Mouse (Mus musculus) ES-Bruce4 (cell line): ENCODE measurements around the gene Ndufs2. TPM values are rescaled to one million over a fixed set of nuclear protein-coding genes. Genes with fewer than 3 reads are reported as not detected.

Source experiments
- H3K27ac ChIP-seq: 2 replicates; pipeline ENCODE4 v1.5.1; 2012; ENCODE audit warnings: low read length, inconsistent platforms; ENCODE audit not compliant: insufficient read depth
- H3K27me3 ChIP-seq: 2 replicates; pipeline ENCODE4 v1.6.1; 2012; ENCODE audit warnings: mild to moderate bottlenecking, low read length, inconsistent platforms; ENCODE audit not compliant: control insufficient read depth, poor library complexity, insufficient read depth, severe bottlenecking
- H3K36me3 ChIP-seq: 2 replicates; pipeline ENCODE4 v1.6.1; 2012; ENCODE audit warnings: inconsistent platforms, mild to moderate bottlenecking, low read length, moderate library complexity; ENCODE audit not compliant: control insufficient read depth, poor library complexity, insufficient read depth, severe bottlenecking
- H3K4me1 ChIP-seq: one replicate; pipeline ENCODE4 v1.8.1; 2011; ENCODE audit warnings: low read length; ENCODE audit not compliant: control insufficient read depth, insufficient read depth
- H3K4me3 ChIP-seq: 2 replicates; pipeline ENCODE4 v1.5.1; 2011; ENCODE audit warnings: low read depth, mild to moderate bottlenecking, low read length
- H3K9ac ChIP-seq: 2 replicates; pipeline ENCODE4 v1.6.1; 2012; ENCODE audit warnings: low read depth, mild to moderate bottlenecking, inconsistent platforms; ENCODE audit not compliant: poor library complexity, severe bottlenecking
- H3K9me3 ChIP-seq: replicated peaks from 2 replicates; pipeline ENCODE4 v1.6.1; 2012; ENCODE audit warnings: mild to moderate bottlenecking, low read length, inconsistent platforms; ENCODE audit not compliant: control insufficient read depth, poor library complexity, insufficient read depth, severe bottlenecking
- CTCF ChIP-seq: IDR thresholded peaks from one replicate; pipeline ENCODE4 v1.8.1; 2011; ENCODE audit warnings: low read depth, low read length
- EP300 ChIP-seq: IDR thresholded peaks from 2 replicates; pipeline ENCODE4 v1.6.1; 2011; ENCODE audit warnings: low read depth, low read length; ENCODE audit not compliant: insufficient read depth
- POLR2A ChIP-seq: IDR thresholded peaks from one replicate; pipeline ENCODE4 v1.8.1; 2011; ENCODE audit warnings: low read length; ENCODE audit not compliant: insufficient read depth
- polyA plus RNA-seq: library from polyadenylated mRNA; stranded (reverse); fragments of >200 nt; gene quantifications from 2 replicates; pipeline ENCODE4 v1.2.4, GENCODE M21; 2011; ENCODE audit warnings: low read depth; ENCODE audit not compliant: missing spikeins, insufficient read depth, insufficient read length

Ndufs2 gene
- polyA plus RNA-seq, 1 experiment = 163 TPM

DNA sequence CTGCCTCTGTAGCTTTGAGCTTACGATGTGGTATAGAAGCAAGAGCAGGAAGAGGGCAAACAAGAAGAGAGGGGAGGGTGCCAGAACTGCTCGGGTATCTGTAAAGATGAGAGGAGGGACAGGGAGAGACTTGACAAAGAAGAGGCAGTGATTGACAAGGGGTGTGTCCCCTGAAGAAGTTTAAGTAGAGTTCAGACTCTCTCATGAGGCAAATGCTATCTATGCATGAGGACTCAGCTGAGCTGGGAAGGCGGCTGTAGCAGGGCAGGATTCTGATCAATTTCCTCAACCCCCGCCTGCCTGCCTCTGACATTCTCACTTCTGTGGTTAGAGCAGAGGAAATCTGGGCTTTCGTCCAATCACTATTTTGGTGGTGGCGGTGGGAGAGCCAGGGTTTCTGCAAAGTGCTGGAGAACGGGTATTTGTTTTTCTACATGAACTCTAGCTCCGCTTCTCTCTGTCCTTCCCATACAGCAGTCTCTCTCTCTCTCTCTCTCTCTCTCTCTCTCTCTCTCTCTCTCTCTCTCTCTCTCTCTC, 11.5 kb upstream of the Ndufs2 start:
- Histone ChIP-seq H3K36me3 (no peaks in the 10 kb centered on the region), H3K4me1 (no peaks in the 10 kb centered on the region), H3K9me3 (no peaks in the 10 kb centered on the region), H3K4me3 (no peak overlapping the region), H3K9ac (no peak overlapping the region), H3K27me3 (no peaks in the 10 kb centered on the region), H3K27ac (no peak overlapping the region)
- no peak for TF ChIP-seq POLR2A
- no peak for TF ChIP-seq CTCF
- no peak for TF ChIP-seq EP300

GRCm38 (mm10) chr1:171260316-171260715, 9.1 kb upstream of the Ndufs2 start:
- H3K27me3 ChIP-seq = no peaks in the 10 kb centered on the region
- TF ChIP-seq EP300 (no peak), POLR2A (no peak), CTCF (no peak)
- H3K4me1 ChIP-seq = no peaks in the 10 kb centered on the region

DNA sequence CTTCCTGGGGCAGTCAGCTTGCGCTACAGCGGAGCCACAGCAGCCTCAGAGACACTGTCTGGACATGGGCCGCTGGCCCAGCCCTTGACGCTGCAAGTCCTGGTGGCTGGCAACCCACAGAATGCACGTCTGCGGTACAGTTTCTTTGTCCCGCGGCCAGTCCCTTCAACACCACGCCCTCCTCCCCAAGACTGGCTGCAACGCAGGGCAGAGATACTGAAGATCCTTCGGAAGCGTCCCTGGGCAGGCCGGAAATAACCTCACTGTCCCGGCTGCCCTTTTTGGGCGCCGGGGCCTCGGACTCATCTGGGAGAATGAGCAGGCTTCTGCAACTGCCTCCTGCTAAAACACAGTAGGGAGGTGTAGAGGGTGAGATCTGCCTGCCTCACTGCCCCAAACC, 7.7 kb upstream of the Ndufs2 start:
- no peaks in the 10 kb centered on the region for H3K9me3 ChIP-seq
- H3K4me3 ChIP-seq = peak overlapping the region; percentile 21
- no peak overlapping the region for H3K9ac ChIP-seq
- no peaks in the 10 kb centered on the region for H3K36me3 ChIP-seq
- no peaks in the 10 kb centered on the region for H3K4me1 ChIP-seq
- H3K27ac ChIP-seq = no peak overlapping the region
- H3K27me3 ChIP-seq = no peaks in the 10 kb centered on the region
- TF ChIP-seq POLR2A (no peak), EP300 (no peak), CTCF (no peak)

More at GRCm38 (mm10) chr1:171260316-171260715, 9.1 kb upstream of the Ndufs2 start:
- Histone ChIP-seq H3K9ac (no peak overlapping the region), H3K9me3 (no peaks in the 10 kb centered on the region), H3K36me3 (no peaks in the 10 kb centered on the region), H3K4me3 (no peak overlapping the region), H3K27ac (no peak overlapping the region)

DNA sequence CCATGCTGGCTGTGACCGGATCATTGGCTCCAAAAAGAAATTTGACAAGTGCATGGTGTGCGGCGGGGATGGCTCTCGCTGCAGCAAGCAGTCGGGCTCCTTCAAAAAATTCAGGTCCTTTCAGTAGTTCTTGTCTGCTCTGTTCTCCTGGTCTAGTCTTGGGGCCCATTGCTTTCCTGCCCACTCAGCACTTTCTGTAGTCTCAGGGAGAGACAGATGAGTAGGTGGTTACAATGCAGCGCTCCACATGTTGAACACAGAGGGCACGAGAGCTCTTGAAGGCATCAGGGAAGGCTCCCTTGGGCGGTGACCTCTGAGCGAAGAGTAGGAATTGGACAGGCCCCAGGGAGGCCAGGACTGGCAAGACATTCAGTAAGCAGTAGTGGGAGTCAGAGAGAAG, 6.6 kb upstream of the Ndufs2 start:
- H3K36me3 ChIP-seq = no peaks in the 10 kb centered on the region

GRCm38 (mm10) chr1:171256937-171257548, 5.9 kb upstream of the Ndufs2 start:
- Histone ChIP-seq H3K36me3 (no peaks in the 10 kb centered on the region), H3K27me3 (no peaks in the 10 kb centered on the region), H3K27ac (no peak overlapping the region), H3K9ac (no peak overlapping the region), H3K4me3 (no peak overlapping the region), H3K9me3 (no peaks in the 10 kb centered on the region), H3K4me1 (no peaks in the 10 kb centered on the region)
- no peak for TF ChIP-seq POLR2A
- TF ChIP-seq CTCF = peak; percentile 58
- no peak for TF ChIP-seq EP300

More for the DNA sequence above, 6.6 kb upstream of the Ndufs2 start:
- Histone ChIP-seq H3K9ac (no peak overlapping the region), H3K4me3 (no peak overlapping the region), H3K4me1 (no peaks in the 10 kb centered on the region), H3K27me3 (no peaks in the 10 kb centered on the region), H3K9me3 (no peaks in the 10 kb centered on the region), H3K27ac (no peak overlapping the region)
- TF ChIP-seq POLR2A = no peak
- TF ChIP-seq CTCF = no peak
- TF ChIP-seq EP300 = no peak

GRCm38 (mm10) chr1:171256095-171256818, 5.1 kb upstream of the Ndufs2 start:
- no peaks in the 10 kb centered on the region for H3K36me3 ChIP-seq
- H3K4me1 ChIP-seq = no peaks in the 10 kb centered on the region
- H3K27me3 ChIP-seq = no peaks in the 10 kb centered on the region
- H3K4me3 ChIP-seq = no peak overlapping the region
- no peak overlapping the region for H3K27ac ChIP-seq
- no peak overlapping the region for H3K9ac ChIP-seq
- peak; percentile 2 for TF ChIP-seq CTCF
- no peak for TF ChIP-seq EP300
- H3K9me3 ChIP-seq = no peaks in the 10 kb centered on the region
